Mouse (Mus musculus) limb, embryonic 14.5 days (tissue): ENCODE data around the gene 1700122O11Rik. TPM values are rescaled to one million over a fixed set of nuclear protein-coding genes. Genes with fewer than 3 reads are reported as not detected.

Source experiments
- ATAC-seq: fragments of 200-750 bp; cut with Nextera tagmentation; 2 replicates; pipeline ENCODE4 v1.8.0; 2017; ENCODE audit warnings: low read depth, moderate number of reproducible peaks, moderate TSS enrichment; ENCODE audit not compliant: low FRiP score
- DNase-seq: peaks from one replicate; pipeline ENCODE4 v3.0.0-alpha.2; 2015; ENCODE audit warnings: low spot score
- H3K27ac ChIP-seq: fragments of 300-500 bp; sonication (generic); replicated peaks from 2 replicates; pipeline ENCODE4 v1.5.1; 2014; ENCODE audit warnings: low read depth, mild to moderate bottlenecking, low read length, moderate library complexity, mixed read lengths
- H3K27me3 ChIP-seq: fragments of 300-500 bp; sonication (generic); 2 replicates; pipeline ENCODE4 v1.6.1; 2014; ENCODE audit warnings: low read length, mixed read lengths; ENCODE audit not compliant: control insufficient read depth, insufficient read depth
- H3K36me3 ChIP-seq: fragments of 300-500 bp; sonication (generic); 2 replicates; pipeline ENCODE4 v1.6.1; 2014; ENCODE audit warnings: mild to moderate bottlenecking, low read length, moderate library complexity, mixed read lengths; ENCODE audit not compliant: control insufficient read depth, insufficient read depth
- H3K4me1 ChIP-seq: fragments of 300-500 bp; sonication (generic); 2 replicates; pipeline ENCODE4 v1.6.1; 2014; ENCODE audit warnings: antibody characterized with exemption, low read length, mixed read lengths; ENCODE audit not compliant: control insufficient read depth, insufficient read depth
- H3K4me2 ChIP-seq: fragments of 300-500 bp; sonication (generic); replicated peaks from 2 replicates; pipeline ENCODE4 v1.6.1; 2014; ENCODE audit warnings: low read depth, mild to moderate bottlenecking, low read length, moderate library complexity; ENCODE audit not compliant: severe bottlenecking
- H3K4me3 ChIP-seq: fragments of 300-500 bp; sonication (generic); replicated peaks from 2 replicates; pipeline ENCODE4 v1.5.1; 2014; ENCODE audit warnings: low read length
- H3K9ac ChIP-seq: fragments of 300-500 bp; sonication (generic); 2 replicates; pipeline ENCODE4 v1.6.1; 2014; ENCODE audit warnings: mild to moderate bottlenecking, low read depth, low read length, moderate library complexity; ENCODE audit not compliant: severe bottlenecking
- H3K9me3 ChIP-seq: fragments of 300-500 bp; sonication (generic); 2 replicates; pipeline ENCODE4 v1.6.1; 2016; ENCODE audit warnings: low read length; ENCODE audit not compliant: control insufficient read depth
- POLR2A ChIP-seq: fragments of 200-500 bp; IDR thresholded peaks from 2 replicates; pipeline ENCODE4 v1.8.0; 2012; ENCODE audit warnings: inconsistent platforms, mild to moderate bottlenecking, moderate library complexity, borderline replicate concordance; ENCODE audit not compliant: insufficient read depth, insufficient read length; ENCODE audit errors: extremely low read depth
- WGBS: fragments of 180-500 bp; shearing (Covaris S2); extraction: QIAGEN DNeasy Blood & Tissue Kit; methylation state at CpG from one replicate; pipeline ENCODE4 v1.1.7; 2014; 5-methylcytosine and 5-hydroxymethylcytosine counted together
- polyA plus RNA-seq, 2 experiments: library from polyadenylated mRNA; depleted of rRNA in 1 of 2; stranded (reverse) in 1 of 2; unstranded in 1 of 2; fragments of >200 nt; fragmentation: Nextera tagmentation in 1 of 2; extraction: Ambion mirVana in 1 of 2; gene quantifications; 2 replicates each; pipeline versions ENCODE4 v1.2.1 to v1.2.3; 2012 to 2014

Gene 1700122O11Rik
- polyA plus RNA-seq, 2 experiments, result not detected

DNA sequence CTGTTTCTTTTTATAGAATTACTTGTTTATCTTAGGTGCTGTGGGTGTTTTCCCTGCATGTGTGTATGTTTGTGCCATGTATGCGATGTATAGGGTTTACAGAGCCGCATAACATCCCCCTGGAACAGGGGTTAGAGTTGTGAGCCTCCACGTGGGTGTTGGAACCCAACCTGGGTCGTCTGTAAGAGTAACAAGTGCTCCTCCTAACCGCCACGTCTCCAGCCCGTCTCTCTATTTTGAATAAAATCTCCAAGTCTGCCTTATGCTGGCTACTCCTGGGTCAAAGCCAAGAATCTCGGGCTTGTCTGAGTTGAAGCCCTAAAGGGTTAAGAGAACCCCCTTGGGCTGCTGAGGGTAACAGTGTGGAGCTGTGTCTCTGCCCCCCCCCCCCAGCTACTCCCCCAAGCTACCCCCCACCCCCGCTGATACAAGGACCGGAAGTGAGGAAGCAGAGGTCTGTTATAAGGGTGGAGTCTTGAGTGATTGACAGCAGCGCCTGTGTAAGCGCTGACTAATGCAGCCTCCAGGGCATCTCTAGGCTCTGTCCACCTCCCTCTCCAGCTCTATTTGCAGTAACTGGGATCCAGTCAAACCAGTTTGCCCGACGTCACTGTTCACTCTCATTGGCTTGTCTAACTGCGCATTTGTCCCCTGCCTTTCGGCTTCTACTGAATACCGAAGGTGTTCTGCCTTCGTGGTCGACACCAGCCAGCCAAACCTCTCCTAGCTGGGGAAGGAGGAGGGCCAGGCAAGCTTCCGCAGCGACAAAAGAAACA is 36.3 kb downstream of the 1700122O11Rik start:
- H3K9ac ChIP-seq, result peak overlapping the region; percentile 46
- peak overlapping the region; percentile 77 for H3K27ac ChIP-seq
- H3K4me2 ChIP-seq, result peak overlapping the region; percentile 60
- ATAC-seq (peak; percentile 93), DNase-seq (peak; percentile 89)
- 3% methylated on average over 21 of the region's 21 CpGs for WGBS
- H3K27me3 ChIP-seq, result no peaks in the 10 kb centered on the region
- no peak for TF ChIP-seq POLR2A
- no peaks in the 10 kb centered on the region for H3K9me3 ChIP-seq
- H3K4me3 ChIP-seq, result peak overlapping the region; percentile 28
- H3K36me3 ChIP-seq, result no peaks in the 10 kb centered on the region
- peaks cover 23% of the 10 kb centered on the region for H3K4me1 ChIP-seq

DNA sequence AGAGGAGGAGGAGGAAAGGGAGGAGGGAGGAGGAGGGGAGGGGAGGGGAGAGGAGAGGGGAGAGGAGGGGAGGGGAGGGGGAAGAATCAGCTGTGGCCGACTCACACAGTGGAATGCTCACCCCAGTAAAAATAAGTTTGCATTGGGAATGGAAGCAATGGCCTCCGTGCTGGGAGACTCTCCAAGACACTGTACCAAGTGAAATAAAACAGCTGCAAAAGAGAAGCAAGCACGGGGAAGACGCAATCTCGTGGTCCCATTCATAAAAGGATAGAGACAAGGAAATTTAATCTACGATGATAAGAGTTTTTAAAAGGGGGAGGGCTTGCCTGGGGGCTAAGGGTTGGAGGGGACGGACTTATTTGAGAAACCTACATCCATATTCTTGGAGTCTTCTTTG is 36.9 kb downstream of the 1700122O11Rik start:
- DNase-seq, result no peak
- peak overlapping the region; percentile 76; the same call in 1 of the 2 replicates for H3K27ac ChIP-seq
- H3K4me1 ChIP-seq, result peaks cover 23% of the 10 kb centered on the region
- no peaks in the 10 kb centered on the region for H3K9me3 ChIP-seq
- ATAC-seq, result no peak; the same call in 1 of the 2 replicates
- WGBS, result 22% methylated on average over 7 of the region's 7 CpGs
- no peak for TF ChIP-seq POLR2A
- no peaks in the 10 kb centered on the region for H3K36me3 ChIP-seq
- peak overlapping the region; percentile 60 for H3K4me2 ChIP-seq
- peak overlapping the region; percentile 28; the same call in 1 of the 2 replicates for H3K4me3 ChIP-seq
- H3K27me3 ChIP-seq, result no peaks in the 10 kb centered on the region
- peak overlapping the region; percentile 46; the same call in 1 of the 2 replicates for H3K9ac ChIP-seq

DNA sequence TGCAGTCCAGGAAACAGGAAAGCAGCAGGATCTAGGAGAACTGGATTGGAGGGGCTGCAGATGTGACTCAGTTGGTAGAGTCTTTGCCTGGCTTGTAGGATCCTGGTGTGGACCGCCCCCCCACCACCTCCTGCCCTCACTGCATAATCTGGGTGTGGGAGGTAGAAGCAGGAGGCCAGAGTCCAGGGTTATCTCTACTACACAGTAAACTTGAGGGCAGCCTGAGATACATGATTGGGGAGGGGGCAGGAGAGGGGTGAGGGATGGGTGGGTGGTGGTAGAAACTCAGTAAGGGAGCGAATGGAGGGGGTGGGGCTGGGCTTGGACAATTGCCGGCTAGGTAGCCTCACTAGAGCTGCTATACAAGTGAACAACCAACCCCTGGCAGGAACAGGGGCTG is 38.3 kb downstream of the 1700122O11Rik start:
- WGBS, result 63% methylated on average over 3 of the region's 3 CpGs
- peaks cover 18% of the 10 kb centered on the region for H3K4me1 ChIP-seq
- no peak overlapping the region for H3K9ac ChIP-seq
- H3K4me2 ChIP-seq, result no peak overlapping the region
- H3K27ac ChIP-seq, result no peak overlapping the region
- no peak overlapping the region for H3K4me3 ChIP-seq
- no peaks in the 10 kb centered on the region for H3K27me3 ChIP-seq
- ATAC-seq, result no peak
- DNase-seq, result no peak
- no peaks in the 10 kb centered on the region for H3K36me3 ChIP-seq
- H3K9me3 ChIP-seq, result no peaks in the 10 kb centered on the region
- no peak for TF ChIP-seq POLR2A

DNA sequence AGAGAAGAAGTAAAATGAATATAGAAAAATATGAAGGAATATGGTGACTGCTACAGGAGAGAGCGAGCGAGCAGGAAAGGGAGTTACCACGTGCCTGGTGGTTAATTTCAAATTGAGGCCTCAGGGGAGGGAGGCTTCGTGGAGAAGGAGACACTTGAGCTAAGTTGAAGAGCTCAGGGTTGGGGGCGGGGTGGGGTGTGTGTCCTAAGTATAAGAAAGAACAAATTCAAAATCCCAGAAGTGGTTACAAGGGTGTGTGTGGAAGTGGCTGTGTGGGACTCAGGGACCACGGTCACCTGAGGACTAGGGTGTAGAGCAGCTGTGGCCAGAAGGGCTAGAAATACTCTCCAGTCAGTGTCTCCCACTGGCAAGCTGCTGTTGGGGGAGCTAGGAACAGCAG is 38.7 kb downstream of the 1700122O11Rik start:
- H3K27me3 ChIP-seq, result no peaks in the 10 kb centered on the region
- no peak overlapping the region for H3K27ac ChIP-seq
- no peak for ATAC-seq

DNA sequence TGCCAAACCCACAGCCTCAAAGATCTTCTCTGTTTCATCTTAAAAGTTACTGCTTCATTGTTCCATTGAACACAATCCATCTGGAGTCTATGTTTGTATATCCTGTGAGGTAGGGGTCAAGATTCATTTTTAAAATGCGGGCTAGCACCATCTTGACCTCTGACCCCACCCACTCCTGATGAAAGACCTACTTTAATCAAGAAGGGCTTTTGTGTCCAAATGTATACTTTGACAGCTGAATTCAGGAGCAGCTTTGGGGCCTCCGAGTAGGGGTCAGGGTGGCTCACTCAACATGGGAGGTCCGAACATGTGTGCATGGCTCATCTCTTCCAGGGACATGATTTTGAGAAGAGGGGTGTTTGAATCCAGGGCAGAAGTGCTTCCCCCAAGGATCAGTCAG is 40.3 kb downstream of the 1700122O11Rik start:
- ATAC-seq, result no peak
- no peak overlapping the region for H3K4me2 ChIP-seq
- 60% methylated on average over 3 of the region's 3 CpGs for WGBS
- H3K27me3 ChIP-seq, result no peaks in the 10 kb centered on the region
- H3K27ac ChIP-seq, result no peak overlapping the region
- no peak for DNase-seq
- H3K9ac ChIP-seq, result no peak overlapping the region
- no peak overlapping the region for H3K4me3 ChIP-seq
- H3K4me1 ChIP-seq, result peaks cover 18% of the 10 kb centered on the region
- no peak for TF ChIP-seq POLR2A
- no peaks in the 10 kb centered on the region for H3K9me3 ChIP-seq
- H3K36me3 ChIP-seq, result no peaks in the 10 kb centered on the region

More for the DNA sequence above, 38.7 kb downstream of the 1700122O11Rik start:
- Histone ChIP-seq H3K9ac (no peak overlapping the region), H3K4me2 (no peak overlapping the region), H3K4me1 (peaks cover 18% of the 10 kb centered on the region), H3K9me3 (no peaks in the 10 kb centered on the region), H3K4me3 (no peak overlapping the region), H3K36me3 (no peaks in the 10 kb centered on the region)
- WGBS, result 60% methylated on average over 6 of the region's 6 CpGs
- DNase-seq, result no peak
- no peak for TF ChIP-seq POLR2A
